Mouse (Mus musculus): Measurements from ENCODE around the gene Wwox. TPM values are rescaled to one million over a fixed set of nuclear protein-coding genes. Genes with fewer than 3 reads are reported as not detected.
A peak's percentile ranks its signal among the peaks of the same experiment; 100 is the strongest.

The Wwox gene
- polyA plus RNA-seq, 1 experiment, result 12.4 TPM

DNA sequence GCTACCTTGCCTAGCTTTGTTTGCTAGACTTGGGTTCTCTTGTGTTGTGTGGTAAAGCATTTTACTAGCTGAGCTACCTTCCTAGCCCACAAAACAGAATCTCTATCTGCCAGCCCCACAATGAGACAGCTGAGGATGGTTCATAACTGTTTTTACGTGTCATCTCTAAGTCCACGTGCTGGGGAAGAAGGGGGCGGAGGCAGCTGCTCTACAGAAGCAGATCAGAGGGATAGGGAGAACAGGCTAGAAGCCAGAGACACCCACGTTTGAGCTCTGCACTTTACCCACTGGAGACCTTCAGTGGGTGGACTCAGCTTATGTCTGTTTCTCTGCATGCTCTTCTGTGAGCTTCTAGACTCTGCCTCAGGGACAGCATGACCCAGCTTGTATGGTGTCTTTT, 17.9 kb upstream of the Wwox start:
- TF ChIP-seq CTCF (IDR thresholded peaks at IDR 0.05; ENCODE audit: low read depth, low read length) (no peak), POLR2A (IDR thresholded peaks at IDR 0.05; ENCODE audit: borderline replicate concordance, low read depth, low read length) (no peak)
- Histone ChIP-seq H3K27ac (ENCODE audit: insufficient read depth, low read depth, low read length) (no peak overlapping the region), H3K4me3 (ENCODE audit: insufficient read depth, low read length) (no peak overlapping the region), H3K4me1 (ENCODE audit: control insufficient read depth, insufficient read depth, low read length) (no peaks in the 10 kb centered on the region)

DNA sequence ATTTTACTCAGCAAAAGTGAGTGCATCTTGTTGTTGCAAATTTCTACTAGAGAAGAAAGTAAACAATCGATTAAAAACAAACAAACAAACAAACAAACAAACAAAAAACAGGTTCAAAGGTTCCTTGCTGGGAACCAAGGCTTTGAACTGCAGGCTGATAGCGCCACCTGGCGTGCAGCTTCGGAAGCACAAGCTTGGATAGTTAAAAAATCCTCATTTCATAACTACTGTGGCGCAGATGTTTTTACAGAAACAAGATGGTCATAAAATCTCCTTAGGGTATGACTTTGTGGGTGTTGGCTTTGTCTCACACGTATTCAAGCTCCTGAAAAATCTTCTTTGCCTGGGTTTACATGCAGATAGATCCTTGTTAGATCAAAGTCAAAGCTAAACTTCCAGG, 1.2 kb upstream of the Wwox start:
- Histone ChIP-seq H3K27ac (ENCODE audit: insufficient read depth, low read depth, low read length) (no peak overlapping the region), H3K4me1 (ENCODE audit: control insufficient read depth, insufficient read depth, low read length) (peaks cover 14% of the 10 kb centered on the region), H3K4me3 (ENCODE audit: insufficient read depth, low read length) (no peak overlapping the region)
- TF ChIP-seq POLR2A (IDR thresholded peaks at IDR 0.05; ENCODE audit: borderline replicate concordance, low read depth, low read length) (no peak), CTCF (IDR thresholded peaks at IDR 0.05; ENCODE audit: low read depth, low read length) (peak; percentile 86)

DNA sequence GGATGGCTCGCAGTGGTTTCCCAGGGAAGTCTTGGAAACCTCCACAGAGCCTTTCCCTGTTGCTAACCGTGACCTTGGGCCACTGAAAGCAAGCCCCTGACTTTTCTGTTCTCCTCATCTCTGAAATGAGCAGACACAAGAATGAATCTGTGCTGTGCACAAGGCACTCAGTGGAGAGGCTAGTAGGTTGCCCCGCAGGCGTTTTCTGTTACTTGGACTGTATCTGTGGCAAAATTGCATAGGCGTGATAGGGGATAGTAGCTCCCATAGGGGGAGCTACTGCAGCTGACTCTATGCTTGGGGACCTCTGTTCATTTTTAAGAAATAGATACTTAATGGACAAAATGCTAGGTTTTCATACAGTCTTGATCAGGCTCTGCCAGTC, 742 bp downstream of the Wwox start:
- peak; percentile 10; the same call in 1 of the 2 replicates for TF ChIP-seq CTCF (IDR thresholded peaks at IDR 0.05; ENCODE audit: low read depth, low read length)
- no peak for TF ChIP-seq POLR2A (IDR thresholded peaks at IDR 0.05; ENCODE audit: borderline replicate concordance, low read depth, low read length)
- Histone ChIP-seq H3K4me3 (ENCODE audit: insufficient read depth, low read length) (peak overlapping the region; percentile 91), H3K4me1 (ENCODE audit: control insufficient read depth, insufficient read depth, low read length) (peaks cover 14% of the 10 kb centered on the region), H3K27ac (ENCODE audit: insufficient read depth, low read depth, low read length) (no peak overlapping the region)

DNA sequence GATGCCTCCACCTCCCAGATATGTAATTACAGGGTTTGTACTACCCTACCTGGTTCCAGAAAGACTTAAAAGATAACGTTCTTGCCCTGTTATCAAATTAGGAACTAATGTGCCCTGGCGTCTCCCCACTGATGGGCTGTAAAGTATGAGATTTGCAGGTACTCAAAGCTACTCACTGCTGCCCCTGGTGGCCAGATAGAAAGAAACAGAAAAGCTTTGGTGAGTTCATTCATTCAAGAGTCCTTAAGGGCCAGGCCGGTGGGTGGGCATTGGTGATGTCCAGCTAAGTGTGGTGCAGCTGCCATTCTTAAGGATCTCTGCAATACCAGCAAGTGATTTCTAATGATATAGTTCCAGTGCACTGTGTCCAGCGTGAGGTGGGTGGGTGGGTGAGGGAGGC, 2.2 kb downstream of the Wwox start:
- TF ChIP-seq POLR2A (IDR thresholded peaks at IDR 0.05; ENCODE audit: borderline replicate concordance, low read depth, low read length), result no peak
- TF ChIP-seq CTCF (IDR thresholded peaks at IDR 0.05; ENCODE audit: low read depth, low read length), result peak; percentile 76
- Histone ChIP-seq H3K27ac (ENCODE audit: insufficient read depth, low read depth, low read length) (no peak overlapping the region), H3K4me1 (ENCODE audit: control insufficient read depth, insufficient read depth, low read length) (peaks cover 14% of the 10 kb centered on the region), H3K4me3 (ENCODE audit: insufficient read depth, low read length) (no peak overlapping the region)

DNA sequence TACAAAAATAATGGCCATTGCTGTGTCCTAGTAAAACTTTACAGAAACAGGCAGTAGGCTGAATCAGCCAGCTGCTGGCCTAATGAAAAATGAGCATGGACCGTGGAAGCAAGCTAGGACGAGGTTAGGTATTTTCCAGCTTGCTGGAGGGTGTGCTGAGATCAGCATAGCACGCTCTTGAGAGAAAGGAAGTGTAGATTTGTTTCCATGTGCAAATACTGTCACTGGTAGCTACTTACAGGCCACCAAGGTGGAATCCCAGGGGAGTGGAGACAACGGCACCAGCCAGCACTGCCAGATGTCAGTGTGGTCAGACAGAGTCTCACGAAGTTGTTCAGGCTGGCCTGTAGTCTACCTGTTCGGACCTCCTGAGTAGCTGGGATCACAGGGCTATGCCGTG, 7.4 kb downstream of the Wwox start:
- no peak overlapping the region for H3K27ac ChIP-seq (ENCODE audit: insufficient read depth, low read depth, low read length)
- H3K4me3 ChIP-seq (ENCODE audit: insufficient read depth, low read length), result no peak overlapping the region
- TF ChIP-seq POLR2A (IDR thresholded peaks at IDR 0.05; ENCODE audit: borderline replicate concordance, low read depth, low read length) (no peak), CTCF (IDR thresholded peaks at IDR 0.05; ENCODE audit: low read depth, low read length) (no peak)
- peaks cover 5% of the 10 kb centered on the region for H3K4me1 ChIP-seq (ENCODE audit: control insufficient read depth, insufficient read depth, low read length)

DNA sequence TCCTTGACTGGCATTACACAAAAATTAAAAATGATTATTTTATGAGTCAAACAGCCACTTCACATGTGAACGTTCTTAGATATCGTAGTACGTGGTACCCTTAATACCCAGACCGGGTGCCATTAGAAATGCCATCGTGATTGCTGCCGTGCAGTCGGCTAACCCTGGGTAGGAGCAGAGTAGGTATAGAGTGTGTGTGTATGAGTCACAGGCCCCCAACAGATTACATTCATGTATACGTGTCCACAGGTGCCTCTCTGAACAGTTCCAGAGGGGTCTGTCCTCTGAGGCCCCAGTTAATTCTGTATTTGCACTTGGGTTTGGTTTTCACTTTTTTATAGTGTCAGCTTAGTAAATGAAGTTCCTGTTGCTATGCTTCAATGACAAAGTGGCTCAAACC, 12.8 kb downstream of the Wwox start:
- TF ChIP-seq CTCF (IDR thresholded peaks at IDR 0.05; ENCODE audit: low read depth, low read length) (no peak), POLR2A (IDR thresholded peaks at IDR 0.05; ENCODE audit: borderline replicate concordance, low read depth, low read length) (no peak)
- Histone ChIP-seq H3K27ac (ENCODE audit: insufficient read depth, low read depth, low read length) (no peak overlapping the region), H3K4me3 (ENCODE audit: insufficient read depth, low read length) (no peak overlapping the region), H3K4me1 (ENCODE audit: control insufficient read depth, insufficient read depth, low read length) (peaks cover 3% of the 10 kb centered on the region)

DNA sequence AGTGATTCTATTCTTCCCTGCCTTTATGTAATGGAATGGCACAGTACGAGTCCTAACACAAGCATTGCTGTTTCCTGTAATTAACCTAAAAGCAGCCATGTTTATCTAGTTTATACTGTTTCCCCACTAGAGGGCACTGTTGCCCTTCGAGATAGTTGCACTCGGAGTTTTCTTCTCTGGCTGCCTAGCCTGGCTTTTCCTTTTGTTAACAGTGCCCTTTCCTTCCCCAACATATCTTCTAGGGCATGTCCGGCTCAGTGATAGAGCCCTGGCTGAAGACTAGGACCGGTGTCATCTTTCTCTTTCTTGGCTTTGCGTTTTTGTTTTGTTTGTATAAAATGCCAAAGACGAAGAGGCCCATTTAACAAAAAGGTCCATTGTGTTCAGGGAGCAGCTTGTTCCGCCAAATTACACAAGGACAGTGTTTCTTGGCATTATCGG, 13.3 kb downstream of the Wwox start:
- TF ChIP-seq POLR2A (IDR thresholded peaks at IDR 0.05; ENCODE audit: borderline replicate concordance, low read depth, low read length) (no peak), CTCF (IDR thresholded peaks at IDR 0.05; ENCODE audit: low read depth, low read length) (no peak)
- no peak overlapping the region for H3K4me3 ChIP-seq (ENCODE audit: insufficient read depth, low read length)

DNA sequence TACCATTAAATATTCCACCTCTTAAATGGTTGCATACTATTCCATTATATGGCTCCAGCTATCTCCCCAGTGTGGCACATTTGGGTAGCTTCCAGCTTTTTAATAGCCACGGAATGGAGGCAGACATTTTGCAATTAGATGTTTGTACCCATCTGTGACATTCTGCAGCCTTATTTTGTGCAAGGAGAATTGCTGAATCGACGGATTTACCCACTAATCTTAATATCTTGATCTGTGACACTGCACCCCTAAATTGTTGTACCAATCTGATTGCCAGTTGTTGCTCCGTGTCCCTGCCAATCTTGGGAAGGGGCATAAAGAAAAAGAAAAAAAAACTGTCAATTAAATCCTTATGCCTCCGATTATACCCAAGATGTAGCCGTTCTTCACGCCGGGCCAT, 15.8 kb downstream of the Wwox start:
- no peak for TF ChIP-seq CTCF (IDR thresholded peaks at IDR 0.05; ENCODE audit: low read depth, low read length)
- H3K4me1 ChIP-seq (ENCODE audit: control insufficient read depth, insufficient read depth, low read length), result peaks cover 3% of the 10 kb centered on the region
- H3K4me3 ChIP-seq (ENCODE audit: insufficient read depth, low read length), result no peak overlapping the region
- H3K27ac ChIP-seq (ENCODE audit: insufficient read depth, low read depth, low read length), result no peak overlapping the region

More for the DNA sequence above, 13.3 kb downstream of the Wwox start:
- Histone ChIP-seq H3K27ac (ENCODE audit: insufficient read depth, low read depth, low read length) (no peak overlapping the region), H3K4me1 (ENCODE audit: control insufficient read depth, insufficient read depth, low read length) (peaks cover 3% of the 10 kb centered on the region)

DNA sequence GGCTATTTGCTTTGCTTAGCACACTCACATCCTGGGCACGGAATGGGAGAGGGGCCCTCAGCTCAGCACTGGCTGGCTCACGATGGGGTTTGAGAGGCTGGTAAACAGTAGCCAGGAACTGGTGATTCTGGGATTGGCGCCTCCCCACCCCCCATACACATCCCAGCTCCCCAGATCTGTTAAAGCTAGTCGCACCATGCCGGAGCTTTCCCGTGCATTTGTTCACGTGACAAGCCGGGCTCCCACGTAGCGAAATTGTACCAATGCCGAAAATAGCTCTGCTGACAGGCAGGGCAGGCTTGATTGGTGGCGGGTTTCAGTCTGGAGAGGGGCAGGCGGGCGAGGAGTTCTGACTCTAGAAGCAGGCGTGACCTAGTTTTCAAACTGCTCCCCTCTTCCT, 16.5 kb downstream of the Wwox start:
- TF ChIP-seq POLR2A (IDR thresholded peaks at IDR 0.05; ENCODE audit: borderline replicate concordance, low read depth, low read length), result no peak
- TF ChIP-seq CTCF (IDR thresholded peaks at IDR 0.05; ENCODE audit: low read depth, low read length), result no peak

DNA sequence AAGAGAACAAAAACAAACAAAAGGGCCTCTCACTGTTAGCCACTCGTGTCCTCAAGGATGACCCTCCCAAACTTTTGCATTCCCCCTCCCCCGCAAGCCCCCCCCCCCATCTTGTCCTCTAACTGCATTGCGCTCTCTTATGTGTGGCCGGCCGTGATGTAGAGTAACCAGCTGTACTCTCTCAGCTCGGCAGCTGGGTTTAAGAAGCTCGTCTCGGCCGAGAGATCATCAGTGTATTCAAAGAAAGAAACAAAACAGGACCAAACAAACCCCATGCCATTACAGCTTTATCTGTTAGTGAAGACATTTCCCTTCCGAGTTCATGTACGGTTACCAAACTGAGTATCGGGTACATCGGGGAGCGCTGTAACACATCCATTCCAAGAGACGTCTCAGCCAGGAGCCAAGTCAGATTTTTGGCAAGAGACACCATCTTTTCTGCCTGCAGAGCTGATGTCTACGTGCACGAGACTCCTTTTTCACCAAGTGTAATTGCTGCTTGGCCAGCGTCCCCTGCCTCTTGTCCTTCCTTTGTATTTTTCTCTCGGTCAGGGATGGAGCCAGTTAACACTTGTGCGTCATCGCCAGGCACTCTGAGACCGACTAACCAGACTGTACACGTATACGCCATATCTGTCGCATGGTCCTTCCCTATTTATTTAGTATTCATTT, 18.8 kb downstream of the Wwox start:
- no peak overlapping the region for H3K27ac ChIP-seq (ENCODE audit: insufficient read depth, low read depth, low read length)
- H3K4me1 ChIP-seq (ENCODE audit: control insufficient read depth, insufficient read depth, low read length), result no peaks in the 10 kb centered on the region; the same call in 1 of the 2 replicates
- TF ChIP-seq CTCF (IDR thresholded peaks at IDR 0.05; ENCODE audit: low read depth, low read length) (no peak), POLR2A (IDR thresholded peaks at IDR 0.05; ENCODE audit: borderline replicate concordance, low read depth, low read length) (no peak)
- no peak overlapping the region for H3K4me3 ChIP-seq (ENCODE audit: insufficient read depth, low read length)

More for the DNA sequence above, 16.5 kb downstream of the Wwox start:
- H3K27ac ChIP-seq (ENCODE audit: insufficient read depth, low read depth, low read length), result no peak overlapping the region
- H3K4me3 ChIP-seq (ENCODE audit: insufficient read depth, low read length), result no peak overlapping the region
- H3K4me1 ChIP-seq (ENCODE audit: control insufficient read depth, insufficient read depth, low read length), result peaks cover 3% of the 10 kb centered on the region
